Mouse (Mus musculus) hindbrain, embryonic 16.5 days (tissue): ENCODE results near the gene Ric1. TPM values are rescaled to one million over a fixed set of nuclear protein-coding genes. Genes with fewer than 3 reads are reported as not detected.

Experiments used
- ATAC-seq: fragments of 200-750 bp; cut with Nextera tagmentation; 2 replicates; pipeline ENCODE4 v1.8.0; 2017; ENCODE audit warnings: moderate TSS enrichment, moderate library complexity
- H3K27ac ChIP-seq: fragments of 300-500 bp; sonication (generic); 2 replicates; pipeline ENCODE4 v1.5.1; 2014; ENCODE audit warnings: low read depth, mild to moderate bottlenecking, control low read depth, low read length, moderate library complexity
- H3K27me3 ChIP-seq: fragments of 300-500 bp; sonication (generic); replicated peaks from 2 replicates; pipeline ENCODE4 v1.6.1; 2014; ENCODE audit warnings: low read length; ENCODE audit not compliant: control insufficient read depth, insufficient read depth
- H3K36me3 ChIP-seq: fragments of 300-500 bp; sonication (generic); 2 replicates; pipeline ENCODE4 v1.6.1; 2014; ENCODE audit warnings: mild to moderate bottlenecking, low read length, moderate library complexity, mixed read lengths; ENCODE audit not compliant: control insufficient read depth, insufficient read depth
- H3K4me1 ChIP-seq: fragments of 300-500 bp; sonication (generic); 2 replicates; pipeline ENCODE4 v1.6.1; 2014; ENCODE audit warnings: low read depth, low read length; ENCODE audit not compliant: control insufficient read depth, insufficient read depth
- H3K4me2 ChIP-seq: fragments of 300-500 bp; sonication (generic); 2 replicates; pipeline ENCODE4 v1.6.1; 2014; ENCODE audit warnings: mild to moderate bottlenecking, low read length, control low read depth, moderate library complexity
- H3K4me3 ChIP-seq: fragments of 300-500 bp; sonication (generic); 2 replicates; pipeline ENCODE4 v1.5.1; 2014; ENCODE audit warnings: mild to moderate bottlenecking, low read length, control low read depth, moderate library complexity
- H3K9ac ChIP-seq: fragments of 300-500 bp; sonication (generic); 2 replicates; pipeline ENCODE4 v1.6.1; 2014; ENCODE audit warnings: low read depth, mild to moderate bottlenecking, control low read depth, low read length, moderate library complexity
- H3K9me3 ChIP-seq: fragments of 300-500 bp; sonication (generic); 2 replicates; pipeline ENCODE4 v1.6.1; 2014; ENCODE audit warnings: mild to moderate bottlenecking, low read length, moderate library complexity; ENCODE audit not compliant: control insufficient read depth
- WGBS: fragments of 180-500 bp; shearing (Covaris S2); extraction: QIAGEN DNeasy Blood & Tissue Kit; methylation state at CpG from one replicate; pipeline ENCODE4 v1.1.7; 2014; 5-methylcytosine and 5-hydroxymethylcytosine counted together
- polyA plus RNA-seq: library from polyadenylated mRNA; unstranded; fragments of >200 nt; fragmentation: Nextera tagmentation; extraction: Ambion mirVana; gene quantifications from 2 replicates; pipeline ENCODE4 v1.2.1, GENCODE M21; 2015

The Ric1 gene
- polyA plus RNA-seq, 1 experiment from 2014 or later = 10.2 TPM

DNA sequence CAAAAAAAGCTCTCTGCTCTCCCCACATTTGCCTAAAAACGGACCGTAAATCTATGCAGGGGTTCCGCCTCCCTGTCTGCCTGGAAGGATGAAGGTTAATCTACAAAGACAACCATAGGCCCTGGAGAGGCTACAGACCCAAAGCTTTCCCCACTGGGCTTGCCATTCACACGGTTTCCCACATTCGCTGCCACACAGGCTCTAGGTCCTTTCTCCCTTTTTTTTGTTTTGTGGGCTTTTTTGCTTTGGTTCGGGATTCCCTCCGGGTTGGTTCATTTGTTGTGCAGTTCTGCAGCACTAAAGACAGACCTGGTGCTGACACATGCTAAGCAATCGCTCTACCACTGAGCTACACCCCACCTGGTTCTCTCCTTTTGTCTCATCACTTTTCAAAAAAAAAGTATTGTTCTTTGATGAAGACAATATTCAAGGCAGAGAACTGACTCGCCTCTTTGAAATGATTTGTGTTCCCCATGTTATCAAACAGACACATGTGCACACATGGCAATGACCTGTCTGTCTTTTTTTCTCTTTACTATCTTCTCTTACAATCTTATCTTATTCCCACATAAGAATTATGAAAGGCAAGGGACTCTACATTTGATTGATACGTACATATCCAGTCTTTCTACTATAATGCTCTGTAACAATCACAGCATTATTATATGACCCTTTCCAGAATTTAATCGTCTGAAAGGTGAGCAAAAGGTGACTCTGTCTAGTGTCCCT, 121.3 kb downstream of the Ric1 start:
- H3K4me2 ChIP-seq = no peak overlapping the region
- no peaks in the 10 kb centered on the region for H3K27me3 ChIP-seq
- WGBS = 81% methylated on average over 11 of the region's 11 CpGs
- no peaks in the 10 kb centered on the region for H3K36me3 ChIP-seq
- H3K4me1 ChIP-seq = no peaks in the 10 kb centered on the region
- no peak overlapping the region for H3K9ac ChIP-seq
- ATAC-seq = no peak
- no peak overlapping the region for H3K4me3 ChIP-seq
- H3K27ac ChIP-seq = no peak overlapping the region
- H3K9me3 ChIP-seq = no peaks in the 10 kb centered on the region

GRCm38 (mm10) chr19:29644747-29645146, 122.7 kb downstream of the Ric1 start:
- H3K4me3 ChIP-seq = no peak overlapping the region
- H3K4me2 ChIP-seq = no peak overlapping the region
- WGBS = 96% methylated on average over 6 of the region's 6 CpGs
- H3K36me3 ChIP-seq = no peaks in the 10 kb centered on the region
- H3K27ac ChIP-seq = no peak overlapping the region
- H3K27me3 ChIP-seq = no peaks in the 10 kb centered on the region
- H3K9me3 ChIP-seq = no peaks in the 10 kb centered on the region
- H3K9ac ChIP-seq = no peak overlapping the region
- ATAC-seq = no peak
- no peaks in the 10 kb centered on the region for H3K4me1 ChIP-seq

DNA sequence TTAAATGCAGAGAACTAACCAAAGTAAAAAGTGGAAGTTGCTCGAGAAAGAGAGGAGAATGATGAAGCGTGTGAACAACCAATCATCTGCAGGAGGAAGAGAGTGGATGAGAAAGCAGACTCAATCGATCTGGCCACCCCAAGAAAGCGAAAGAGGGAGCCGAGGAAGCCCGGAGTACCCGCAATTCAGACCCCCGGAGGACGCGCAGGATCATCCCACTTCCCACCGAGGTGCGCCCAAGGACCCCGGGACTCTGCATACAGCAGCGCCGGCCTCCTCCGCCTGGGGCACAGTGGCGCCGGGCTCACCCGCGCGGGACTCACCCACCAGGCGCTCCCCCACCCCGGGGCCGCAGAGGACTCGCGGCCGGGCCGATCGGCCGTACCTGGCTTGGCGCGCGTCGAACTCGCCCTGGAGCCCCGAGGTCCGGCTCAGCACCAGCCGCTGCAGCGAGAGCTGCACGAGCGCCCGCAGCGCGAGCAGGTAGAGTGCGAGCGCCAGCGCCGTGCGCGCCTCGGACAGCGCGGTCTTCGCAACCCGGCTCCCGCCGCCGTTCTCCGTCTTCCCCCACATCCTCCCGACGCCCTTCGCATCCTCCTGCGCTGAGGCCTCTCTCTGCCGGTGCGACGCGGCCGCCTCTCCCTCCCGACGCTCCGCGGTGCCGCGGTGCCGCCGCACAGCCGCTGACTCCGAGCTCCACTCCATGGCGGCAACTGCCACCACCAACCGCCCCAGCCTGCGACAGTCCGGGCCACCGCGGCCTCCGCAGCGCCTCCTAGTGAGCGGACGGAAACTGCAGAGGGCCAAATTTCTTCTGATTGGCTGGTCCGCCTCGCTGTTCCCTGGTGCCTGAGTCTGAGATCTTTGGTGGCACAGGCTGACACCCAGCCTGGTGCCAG, 125.8 kb downstream of the Ric1 start, which contains the start of gene Ermp1:
Ermp1 (minus strand) TSS at position 765 of the 899 bp plus-strand sequence.
- Histone ChIP-seq H3K4me3 (peak within 1 kb of the TSS; percentile 93), H3K27me3 (no peaks in the 10 kb centered on the region)

GRCm38 (mm10) chr19:29648550-29648914, 126.5 kb downstream of the Ric1 start:
- Histone ChIP-seq H3K9me3 (no peaks in the 10 kb centered on the region), H3K27ac (no peak overlapping the region; the same call in 1 of the 2 replicates)

More for the DNA sequence above, 125.8 kb downstream of the Ric1 start, which contains the start of gene Ermp1:
- peak within 1 kb of the TSS; percentile 92 for H3K9ac ChIP-seq
- no peaks in the 10 kb centered on the region for H3K9me3 ChIP-seq
- no peaks in the 10 kb centered on the region for H3K36me3 ChIP-seq
- H3K27ac ChIP-seq = peak within 1 kb of the TSS; percentile 91
- ATAC-seq = peak; percentile 97
- under 1% methylated on average over 77 of the region's 90 CpGs for WGBS
- no peaks in the 10 kb centered on the region for H3K4me1 ChIP-seq
- peak within 1 kb of the TSS; percentile 75 for H3K4me2 ChIP-seq

DNA sequence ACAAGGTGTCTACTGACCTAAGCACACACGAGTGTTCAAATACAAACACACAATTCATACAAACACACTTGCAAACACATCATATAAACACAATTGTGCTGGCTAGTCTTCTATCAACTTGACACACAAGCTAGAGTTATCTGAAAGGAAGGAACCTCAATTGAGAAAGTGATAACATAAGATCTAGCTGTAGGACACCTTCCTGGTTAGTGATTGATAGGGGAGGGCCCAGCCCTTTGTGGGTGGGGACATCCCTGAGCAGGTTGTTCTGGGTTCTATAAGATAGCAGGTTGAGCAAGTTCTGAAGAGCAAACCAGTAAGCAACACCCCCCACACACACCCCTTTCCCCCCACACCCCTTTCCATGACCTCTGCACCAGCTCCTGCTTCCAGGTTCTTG, 127.6 kb downstream of the Ric1 start:
- no peak overlapping the region for H3K27ac ChIP-seq

More at GRCm38 (mm10) chr19:29648550-29648914, 126.5 kb downstream of the Ric1 start:
- Histone ChIP-seq H3K36me3 (no peaks in the 10 kb centered on the region), H3K4me1 (no peaks in the 10 kb centered on the region), H3K9ac (no peak overlapping the region), H3K4me2 (peak overlapping the region; percentile 75), H3K4me3 (peak overlapping the region; percentile 93), H3K27me3 (no peaks in the 10 kb centered on the region)
- ATAC-seq = no peak
- WGBS = 26% methylated on average over 4 of the region's 4 CpGs

GRCm38 (mm10) chr19:29653768-29654265, 131.7 kb downstream of the Ric1 start:
- no peaks in the 10 kb centered on the region for H3K4me1 ChIP-seq
- no peak overlapping the region for H3K4me2 ChIP-seq
- no peaks in the 10 kb centered on the region for H3K9me3 ChIP-seq
- no peak for ATAC-seq
- no peaks in the 10 kb centered on the region for H3K27me3 ChIP-seq
- H3K4me3 ChIP-seq = no peak overlapping the region
- no peaks in the 10 kb centered on the region for H3K36me3 ChIP-seq
- H3K27ac ChIP-seq = no peak overlapping the region
- no peak overlapping the region for H3K9ac ChIP-seq
- 83% methylated on average over 9 of the region's 9 CpGs for WGBS

More for the DNA sequence above, 127.6 kb downstream of the Ric1 start:
- H3K9ac ChIP-seq = no peak overlapping the region
- no peak for ATAC-seq
- no peak overlapping the region for H3K4me2 ChIP-seq
- no peak overlapping the region for H3K4me3 ChIP-seq
- 84% methylated on average over 1 of the region's 1 CpGs for WGBS
- no peaks in the 10 kb centered on the region for H3K4me1 ChIP-seq
- H3K36me3 ChIP-seq = no peaks in the 10 kb centered on the region
- no peaks in the 10 kb centered on the region for H3K27me3 ChIP-seq
- no peaks in the 10 kb centered on the region for H3K9me3 ChIP-seq

DNA sequence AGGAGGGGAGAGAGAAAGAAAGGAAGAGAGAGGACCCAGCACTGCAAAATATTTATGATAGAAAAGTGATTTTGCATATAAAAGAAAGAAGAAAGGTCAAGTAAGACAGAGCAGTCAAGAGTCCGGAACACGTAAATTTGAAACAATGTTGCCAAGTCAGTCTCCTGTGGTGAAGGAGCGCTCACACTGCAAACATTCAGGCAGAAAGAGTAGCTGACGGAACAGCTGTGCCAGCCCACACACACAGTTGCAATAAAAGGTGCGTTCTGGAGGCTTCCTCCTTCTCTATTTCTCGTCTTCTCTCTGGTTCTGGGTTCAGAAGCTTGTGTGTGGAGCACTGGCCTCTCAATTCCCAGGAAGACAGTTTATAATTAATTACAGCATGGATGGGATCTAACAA, 133.1 kb downstream of the Ric1 start:
- ATAC-seq = no peak
- Histone ChIP-seq H3K27ac (no peak overlapping the region), H3K9ac (no peak overlapping the region), H3K4me3 (no peak overlapping the region), H3K9me3 (no peaks in the 10 kb centered on the region), H3K4me1 (no peaks in the 10 kb centered on the region), H3K36me3 (no peaks in the 10 kb centered on the region), H3K27me3 (no peaks in the 10 kb centered on the region), H3K4me2 (no peak overlapping the region)
- WGBS = 30% methylated on average over 6 of the region's 6 CpGs

GRCm38 (mm10) chr19:29656029-29656428, 133.9 kb downstream of the Ric1 start:
- Histone ChIP-seq H3K9me3 (no peaks in the 10 kb centered on the region), H3K4me2 (no peak overlapping the region), H3K27me3 (no peaks in the 10 kb centered on the region), H3K36me3 (no peaks in the 10 kb centered on the region), H3K9ac (no peak overlapping the region), H3K27ac (no peak overlapping the region), H3K4me3 (no peak overlapping the region), H3K4me1 (no peaks in the 10 kb centered on the region)
- no peak for ATAC-seq
- WGBS = 89% methylated on average over 4 of the region's 4 CpGs
